In the genomic region with DNA sequence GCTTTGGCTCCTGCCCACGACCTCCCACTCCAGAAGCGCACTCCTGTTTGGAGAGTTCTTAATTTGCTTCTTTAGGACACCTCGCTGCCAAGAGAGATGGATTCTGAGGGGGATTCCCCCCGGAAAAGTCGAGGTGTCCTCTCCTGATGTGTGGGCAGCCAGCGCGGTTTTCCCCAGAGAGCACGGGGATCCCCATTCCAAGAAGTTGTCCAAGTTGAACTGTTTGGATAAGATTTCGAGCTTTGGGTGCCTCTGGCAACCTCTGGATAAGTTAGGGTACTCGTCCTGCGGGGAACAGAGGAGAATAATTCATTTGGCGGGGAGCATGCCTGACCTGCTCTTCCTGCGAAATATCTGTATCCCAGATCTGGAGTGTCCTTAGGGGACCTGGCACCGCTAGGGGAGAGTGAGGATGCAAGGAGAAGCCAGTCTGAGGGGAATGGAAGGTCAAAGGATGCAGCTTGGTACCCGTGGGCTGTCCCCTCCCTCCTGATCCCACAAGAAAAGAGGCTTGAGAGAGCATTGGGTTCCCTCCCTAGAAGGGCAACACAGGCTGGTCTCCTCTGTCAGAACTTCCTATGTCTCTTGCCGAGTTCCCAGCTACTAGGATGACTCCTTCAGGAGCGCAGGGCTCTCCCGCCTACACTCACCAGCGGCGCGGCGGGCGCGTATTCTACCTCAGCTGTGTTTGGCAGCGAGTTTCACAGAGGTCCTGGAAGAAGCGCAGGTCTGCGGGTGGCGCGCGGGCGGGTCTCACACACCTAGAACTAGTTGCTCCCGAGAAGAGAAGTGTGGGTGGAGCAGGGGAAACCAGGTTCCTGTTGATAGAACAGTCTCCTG, we compare ENCODE assay signal across 10 mouse cellular contexts. TPM values are rescaled to one million over a fixed set of nuclear protein-coding genes. Genes with fewer than 3 reads are reported as not detected.
DNase-seq lines count a peak whose midpoint lies in the region; ATAC-seq and TF ChIP-seq lines count a peak whose summit lies in the region.
"Had no signal": no experiment of that assay in that cellular context is flagged by ENCODE, and none has a peak within 500 bp of the region (broad histone marks: within the 10 kb centered on the region; RNA-seq: fewer than 3 reads in every experiment).

No protein-coding gene starts in this region.

- peak overlapping the region; percentile 85 for H3K9ac ChIP-seq in forebrain, embryonic 16.5 days (replicated peaks; ENCODE audit: low read depth, low read length)
- H3K9ac ChIP-seq in limb, embryonic 13.5 days: no peak overlapping the region

- under 1% methylated on average over 32 of the region's 32 CpGs for WGBS in forebrain, embryonic 16.5 days
- 2% methylated on average over 32 of the region's 32 CpGs for WGBS in limb, embryonic 13.5 days

- peak overlapping the region; percentile 79 for H3K4me3 ChIP-seq in layer of hippocampus, adult 2 months
- H3K4me3 ChIP-seq in forebrain, embryonic 16.5 days (replicated peaks; ENCODE audit: low read length): peak overlapping the region; percentile 73
- 0 out of 2 replicates have a peak overlapping the region, but pooled peaks have one; percentile 54 for H3K4me3 ChIP-seq in limb, embryonic 13.5 days

- H3K9me3 ChIP-seq in forebrain, embryonic 16.5 days (ENCODE audit: control insufficient read depth, low read length): no peaks in the 10 kb centered on the region
- no peaks in the 10 kb centered on the region for H3K9me3 ChIP-seq in limb, embryonic 13.5 days

- H3K27ac ChIP-seq in layer of hippocampus, adult 2 months: peak overlapping the region; percentile 96
- H3K27ac ChIP-seq in forebrain, embryonic 16.5 days (ENCODE audit: low read length): no peak overlapping the region
- H3K27ac ChIP-seq in limb, embryonic 13.5 days: no peak overlapping the region

- DNase-seq in layer of hippocampus, adult 2 months (ENCODE audit: low spot score in 2 of 2): no peak
- DNase-seq in layer of hippocampus, postnatal 14 days (ENCODE audit: low spot score in 2 of 2): no peak
- DNase-seq in right cerebral cortex, postnatal 4 days: peak; percentile 23
- DNase-seq in adrenal gland, adult 18-20 months (ENCODE audit: low spot score in 2 of 2): no peak
- DNase-seq in adrenal gland, postnatal 36 days: no peak
- DNase-seq in spleen, postnatal 10 days (ENCODE audit: low spot score in 2 of 2): no peak
- DNase-seq: lung, postnatal 14 days had no signal

- H3K4me2 ChIP-seq in forebrain, embryonic 16.5 days (ENCODE audit: low read length): peak overlapping the region; percentile 94
- H3K4me2 ChIP-seq in limb, embryonic 13.5 days (replicated peaks): peak overlapping the region; percentile 81; the same call in 1 of the 2 replicates

- H3K4me1 ChIP-seq in forebrain, embryonic 16.5 days (replicated peaks; ENCODE audit: control insufficient read depth, insufficient read depth, low read length): peaks cover 22% of the 10 kb centered on the region
- peaks cover 14% of the 10 kb centered on the region for H3K4me1 ChIP-seq in limb, embryonic 13.5 days

- no peak for ATAC-seq in forebrain, embryonic 16.5 days
- no peak for ATAC-seq in limb, embryonic 13.5 days (ENCODE audit: low FRiP score, low read depth)

- no peak for TF ChIP-seq CTCF in layer of hippocampus, adult 2 months (conservative IDR thresholded peaks at IDR 0.05)

- H3K36me3 ChIP-seq in forebrain, embryonic 16.5 days (ENCODE audit: control insufficient read depth, insufficient read depth): no peaks in the 10 kb centered on the region
- H3K36me3 ChIP-seq in limb, embryonic 13.5 days: no peaks in the 10 kb centered on the region

- peaks cover 21% of the 10 kb centered on the region for H3K27me3 ChIP-seq in forebrain, embryonic 16.5 days (replicated peaks; ENCODE audit: control insufficient read depth, insufficient read depth, low read length)
- peaks cover 64% of the 10 kb centered on the region for H3K27me3 ChIP-seq in limb, embryonic 13.5 days

RNA-seq across cellular contexts. Expression of gene Pcsk2, which starts 1.5 kb away (rescaled TPM):
- total RNA-seq in layer of hippocampus, adult 2 months (2021): 100 to 1,000 TPM; 168 to 172 TPM
- 100 to 1,000 TPM; 153 to 154 TPM for total RNA-seq in layer of hippocampus, postnatal 14 days (2021)
- polyA plus RNA-seq in forebrain, embryonic 16.5 days (2015; fragmentation: Nextera tagmentation; extraction: Ambion mirVana): 9.7 and 12.5 TPM in 2 replicates
- 0.59 and 0.73 TPM in 2 replicates for polyA plus RNA-seq in limb, embryonic 13.5 days (2015; fragmentation: Nextera tagmentation; extraction: Ambion mirVana)
- total RNA-seq in adrenal gland, adult 18-20 months (2021): 1 to 10 TPM; 4.5 to 6.5 TPM
- total RNA-seq in adrenal gland, postnatal 36 days (2021): 1 to 10 TPM; 4.0 TPM
- total RNA-seq: CH12.LX had no signal

Comparison
In these comparisons a context has a peak if more than half of its experiments do, and no peak if none do; other contexts are left out.
1. RNA of gene Pcsk2, which starts 1.5 kb away (total RNA-seq): 168 to 172 TPM in layer of hippocampus, adult 2 months and 153 to 154 TPM in layer of hippocampus, postnatal 14 days; 4.5 to 6.5 TPM in adrenal gland, adult 18-20 months and 4.0 TPM in adrenal gland, postnatal 36 days; every median in the first group is over 10 times any median in the second.
2. Peak in every context shown above with its lines, with median percentiles within 50 percentile points of each other: H3K4me3 ChIP-seq.